Mouse (Mus musculus): Measurements from ENCODE around the gene Crybb3. TPM values are rescaled to one million over a fixed set of nuclear protein-coding genes. Genes with fewer than 3 reads are reported as not detected.

Gene Crybb3
- polyA plus RNA-seq, 1 experiment from 2014 or later, result 0.68 TPM

GRCm38 (mm10) chr5:113100422-113100821 lies 19.0 kb upstream of the Crybb3 start:
- H3K4me3 ChIP-seq, result no peak overlapping the region
- ATAC-seq (ENCODE audit: low FRiP score), result no peak
- WGBS, result 89% methylated on average over 11 of the region's 11 CpGs
- no peaks in the 10 kb centered on the region for H3K27me3 ChIP-seq
- H3K36me3 ChIP-seq, result no peaks in the 10 kb centered on the region
- H3K4me2 ChIP-seq, result no peak overlapping the region
- no peaks in the 10 kb centered on the region for H3K9me3 ChIP-seq
- H3K4me1 ChIP-seq (replicated peaks), result peaks cover 7% of the 10 kb centered on the region
- no peak overlapping the region for H3K9ac ChIP-seq
- no peak overlapping the region for H3K27ac ChIP-seq

- no peak for ATAC-seq (ENCODE audit: low FRiP score)
- Histone ChIP-seq H3K27ac (no peak overlapping the region), H3K27me3 (no peaks in the 10 kb centered on the region), H3K4me3 (no peak overlapping the region), H3K36me3 (no peaks in the 10 kb centered on the region), H3K4me2 (no peak overlapping the region), H3K4me1 (replicated peaks) (peaks cover 7% of the 10 kb centered on the region), H3K9ac (no peak overlapping the region), H3K9me3 (no peaks in the 10 kb centered on the region)
- 29% methylated on average over 1 of the region's 1 CpGs for WGBS
These were observed 18.2 kb upstream of the Crybb3 start for GRCm38 (mm10) chr5:113099546-113099945.

- Histone ChIP-seq H3K4me1 (replicated peaks) (peaks cover 10% of the 10 kb centered on the region), H3K9ac (no peak overlapping the region), H3K27ac (no peak overlapping the region), H3K4me3 (no peak overlapping the region), H3K9me3 (no peaks in the 10 kb centered on the region), H3K4me2 (no peak overlapping the region), H3K36me3 (no peaks in the 10 kb centered on the region), H3K27me3 (no peaks in the 10 kb centered on the region)
- 92% methylated on average over 17 of the region's 17 CpGs for WGBS
- no peak for ATAC-seq (ENCODE audit: low FRiP score)
These were observed 16.2 kb upstream of the Crybb3 start for GRCm38 (mm10) chr5:113097551-113097950.

GRCm38 (mm10) chr5:113095456-113095855 lies 14.1 kb upstream of the Crybb3 start:
- no peak overlapping the region for H3K27ac ChIP-seq
- H3K9ac ChIP-seq, result no peak overlapping the region
- H3K36me3 ChIP-seq, result no peaks in the 10 kb centered on the region
- no peak overlapping the region for H3K4me2 ChIP-seq
- no peak overlapping the region for H3K4me3 ChIP-seq
- H3K4me1 ChIP-seq (replicated peaks), result peaks cover 5% of the 10 kb centered on the region
- no peaks in the 10 kb centered on the region for H3K9me3 ChIP-seq
- ATAC-seq (ENCODE audit: low FRiP score), result no peak
- 93% methylated on average over 18 of the region's 18 CpGs for WGBS
- no peaks in the 10 kb centered on the region for H3K27me3 ChIP-seq

GRCm38 (mm10) chr5:113092406-113092805 lies 11.0 kb upstream of the Crybb3 start:
- Histone ChIP-seq H3K4me2 (no peak overlapping the region), H3K9ac (no peak overlapping the region), H3K9me3 (no peaks in the 10 kb centered on the region), H3K4me3 (no peak overlapping the region), H3K36me3 (no peaks in the 10 kb centered on the region), H3K4me1 (replicated peaks) (peaks cover 5% of the 10 kb centered on the region), H3K27ac (no peak overlapping the region), H3K27me3 (no peaks in the 10 kb centered on the region)
- 84% methylated on average over 7 of the region's 7 CpGs for WGBS
- no peak for ATAC-seq (ENCODE audit: low FRiP score)

GRCm38 (mm10) chr5:113091162-113091561 lies 9.8 kb upstream of the Crybb3 start:
- ATAC-seq (ENCODE audit: low FRiP score), result 0 out of 2 replicates have a peak, but pooled peaks have one; percentile 41
- Histone ChIP-seq H3K4me2 (no peak overlapping the region), H3K4me1 (replicated peaks) (peaks cover 12% of the 10 kb centered on the region), H3K27ac (peak overlapping the region; percentile 20; the same call in 1 of the 2 replicates), H3K36me3 (no peaks in the 10 kb centered on the region), H3K9me3 (no peaks in the 10 kb centered on the region), H3K27me3 (no peaks in the 10 kb centered on the region), H3K9ac (no peak overlapping the region), H3K4me3 (no peak overlapping the region)
- 56% methylated on average over 5 of the region's 5 CpGs for WGBS

GRCm38 (mm10) chr5:113090750-113091149 lies 9.4 kb upstream of the Crybb3 start:
- H3K9ac ChIP-seq, result no peak overlapping the region
- no peak overlapping the region for H3K4me3 ChIP-seq
- H3K4me2 ChIP-seq, result no peak overlapping the region
- no peaks in the 10 kb centered on the region for H3K27me3 ChIP-seq
- peaks cover 15% of the 10 kb centered on the region for H3K4me1 ChIP-seq (replicated peaks)
- no peaks in the 10 kb centered on the region for H3K36me3 ChIP-seq
- H3K27ac ChIP-seq, result no peak overlapping the region
- 0 out of 2 replicates have a peak, but pooled peaks have one; percentile 6 for ATAC-seq (ENCODE audit: low FRiP score)
- WGBS, result 91% methylated on average over 11 of the region's 11 CpGs
- no peaks in the 10 kb centered on the region for H3K9me3 ChIP-seq

- Histone ChIP-seq H3K9me3 (no peaks in the 10 kb centered on the region), H3K27me3 (no peaks in the 10 kb centered on the region), H3K4me3 (no peak overlapping the region), H3K36me3 (no peaks in the 10 kb centered on the region), H3K27ac (no peak overlapping the region), H3K9ac (no peak overlapping the region), H3K4me1 (replicated peaks) (peaks cover 15% of the 10 kb centered on the region), H3K4me2 (no peak overlapping the region)
- 93% methylated on average over 24 of the region's 24 CpGs for WGBS
- no peak for ATAC-seq (ENCODE audit: low FRiP score)
These were observed 8.8 kb upstream of the Crybb3 start for GRCm38 (mm10) chr5:113090077-113090690.

- Histone ChIP-seq H3K27ac (no peak overlapping the region), H3K9me3 (no peaks in the 10 kb centered on the region), H3K27me3 (no peaks in the 10 kb centered on the region), H3K36me3 (no peaks in the 10 kb centered on the region), H3K4me3 (no peak overlapping the region), H3K4me1 (replicated peaks) (peaks cover 9% of the 10 kb centered on the region), H3K9ac (no peak overlapping the region), H3K4me2 (no peak overlapping the region)
- ATAC-seq (ENCODE audit: low FRiP score), result no peak
- 90% methylated on average over 2 of the region's 2 CpGs for WGBS
These were observed 6.1 kb upstream of the Crybb3 start for GRCm38 (mm10) chr5:113087465-113087864.

- ATAC-seq (ENCODE audit: low FRiP score), result no peak
- WGBS, result 50% methylated on average over 4 of the region's 4 CpGs
- Histone ChIP-seq H3K27ac (peak overlapping the region; percentile 55), H3K4me2 (no peak overlapping the region), H3K27me3 (no peaks in the 10 kb centered on the region), H3K9me3 (no peaks in the 10 kb centered on the region), H3K4me3 (no peak overlapping the region), H3K4me1 (replicated peaks) (peaks cover 9% of the 10 kb centered on the region), H3K36me3 (no peaks in the 10 kb centered on the region), H3K9ac (no peak overlapping the region)
These were observed 5.6 kb upstream of the Crybb3 start for GRCm38 (mm10) chr5:113086990-113087389.

GRCm38 (mm10) chr5:113086439-113086838 lies 5.1 kb upstream of the Crybb3 start:
- Histone ChIP-seq H3K9ac (no peak overlapping the region), H3K27ac (peak overlapping the region; percentile 55; the same call in 1 of the 2 replicates)
- ATAC-seq (ENCODE audit: low FRiP score), result no peak

GRCm38 (mm10) chr5:113085931-113086330 lies 4.5 kb upstream of the Crybb3 start:
- Histone ChIP-seq H3K36me3 (no peaks in the 10 kb centered on the region), H3K4me1 (replicated peaks) (peaks cover 9% of the 10 kb centered on the region), H3K4me3 (no peak overlapping the region), H3K9me3 (no peaks in the 10 kb centered on the region), H3K9ac (no peak overlapping the region), H3K4me2 (no peak overlapping the region), H3K27me3 (no peaks in the 10 kb centered on the region), H3K27ac (peak overlapping the region; percentile 30; the same call in 1 of the 2 replicates)
- ATAC-seq (ENCODE audit: low FRiP score), result no peak
- WGBS, result 55% methylated on average over 2 of the region's 2 CpGs

More at GRCm38 (mm10) chr5:113086439-113086838, 5.1 kb upstream of the Crybb3 start:
- H3K27me3 ChIP-seq, result no peaks in the 10 kb centered on the region
- 69% methylated on average over 12 of the region's 12 CpGs for WGBS
- H3K36me3 ChIP-seq, result no peaks in the 10 kb centered on the region
- no peaks in the 10 kb centered on the region for H3K9me3 ChIP-seq
- H3K4me3 ChIP-seq, result no peak overlapping the region
- H3K4me1 ChIP-seq (replicated peaks), result peaks cover 9% of the 10 kb centered on the region
- no peak overlapping the region for H3K4me2 ChIP-seq

- H3K9ac ChIP-seq, result no peak overlapping the region
- H3K4me3 ChIP-seq, result no peak overlapping the region
- H3K36me3 ChIP-seq, result no peaks in the 10 kb centered on the region
- peaks cover 14% of the 10 kb centered on the region for H3K4me1 ChIP-seq (replicated peaks)
- no peaks in the 10 kb centered on the region for H3K27me3 ChIP-seq
- ATAC-seq (ENCODE audit: low FRiP score), result no peak
- no peaks in the 10 kb centered on the region for H3K9me3 ChIP-seq
- H3K4me2 ChIP-seq, result no peak overlapping the region
- H3K27ac ChIP-seq, result no peak overlapping the region
- 81% methylated on average over 2 of the region's 2 CpGs for WGBS
These were observed 2.9 kb upstream of the Crybb3 start for GRCm38 (mm10) chr5:113084309-113084708.

Data from hindbrain, embryonic 13.5 days (tissue).